In the genomic region with DNA sequence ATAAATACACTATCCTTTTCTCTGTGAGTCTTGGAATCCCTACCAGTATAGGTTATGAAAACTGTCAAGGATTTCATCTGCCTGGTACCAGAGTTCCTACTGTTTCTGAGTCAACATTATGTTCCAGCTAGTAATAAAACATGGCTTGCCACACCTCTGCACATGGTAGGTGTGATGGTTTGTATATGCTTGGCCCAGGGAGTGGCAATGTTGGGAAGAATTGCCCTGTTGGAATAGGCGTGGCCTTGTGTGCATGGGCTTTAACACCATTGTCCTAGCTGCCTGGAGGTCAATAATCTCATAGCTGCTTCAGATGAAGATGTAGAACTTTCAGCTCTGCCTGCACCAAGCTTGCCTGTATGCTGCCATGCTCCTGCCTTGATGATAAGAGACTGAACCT, we compare ENCODE assay signal across 33 mouse cellular contexts.
"Had no signal": no experiment of that assay in that cellular context is flagged by ENCODE, and none has a peak within 500 bp of the region (broad histone marks: within the 10 kb centered on the region; RNA-seq: fewer than 3 reads in every experiment).

No protein-coding gene starts in this region.

- DNase-seq: heart, postnatal 10 days; heart, postnatal 14 days; heart, postnatal 36 days; heart, postnatal 4 days; kidney, adult 11 months; kidney, adult 18-20 months; kidney, adult 2 months; kidney, adult 8-10 months; kidney, adult 9 months; kidney, postnatal 10 days; kidney, postnatal 14 days; kidney, postnatal 25 days; kidney, postnatal 36 days; kidney, postnatal 4 days; layer of hippocampus, adult 9-11 months; layer of hippocampus, postnatal 36 days had no signal

- H3K4me2 ChIP-seq: heart, embryonic 11.5 days; heart, embryonic 12.5 days; heart, embryonic 13.5 days; heart, embryonic 15.5 days; hindbrain, embryonic 12.5 days; hindbrain, embryonic 13.5 days; hindbrain, embryonic 14.5 days; hindbrain, embryonic 15.5 days; kidney, embryonic 15.5 days had no signal

- ATAC-seq: hindbrain, embryonic 16.5 days; hindbrain, postnatal 0 days; inflammation-experienced regulatory T-cells, adult 6 months had no signal

- H3K27ac ChIP-seq: heart, embryonic 10.5 days; heart, embryonic 13.5 days; heart, embryonic 15.5 days; hindbrain, embryonic 10.5 days; hindbrain, embryonic 12.5 days; hindbrain, embryonic 13.5 days; hindbrain, embryonic 14.5 days; hindbrain, embryonic 15.5 days; hindbrain, postnatal 0 days; kidney, embryonic 15.5 days; kidney, postnatal 0 days; layer of hippocampus, adult 2 months; left cerebral cortex, adult 2 months had no signal

- H3K4me3 ChIP-seq: heart, embryonic 10.5 days; heart, embryonic 12.5 days; heart, embryonic 13.5 days; heart, embryonic 15.5 days; hindbrain, embryonic 10.5 days; hindbrain, embryonic 12.5 days; hindbrain, embryonic 13.5 days; hindbrain, embryonic 15.5 days; kidney, embryonic 15.5 days; layer of hippocampus, adult 2 months; left cerebral cortex, adult 2 months had no signal

- H3K36me3 ChIP-seq: heart, embryonic 10.5 days; heart, embryonic 12.5 days; heart, embryonic 13.5 days; heart, embryonic 15.5 days; hindbrain, embryonic 10.5 days; hindbrain, embryonic 12.5 days; hindbrain, embryonic 13.5 days; hindbrain, embryonic 15.5 days; kidney, embryonic 15.5 days had no signal

- H3K9me3 ChIP-seq: heart, embryonic 10.5 days; heart, embryonic 12.5 days; heart, embryonic 13.5 days; heart, embryonic 15.5 days; hindbrain, embryonic 10.5 days; hindbrain, embryonic 12.5 days; hindbrain, embryonic 13.5 days; hindbrain, embryonic 15.5 days; kidney, embryonic 15.5 days had no signal

- H3K27me3 ChIP-seq: heart, embryonic 12.5 days; heart, embryonic 13.5 days; heart, embryonic 15.5 days; hindbrain, embryonic 12.5 days; hindbrain, embryonic 13.5 days; hindbrain, embryonic 15.5 days; kidney, embryonic 15.5 days had no signal

- H3K4me1 ChIP-seq: heart, embryonic 10.5 days; heart, embryonic 12.5 days; heart, embryonic 13.5 days; heart, embryonic 15.5 days; hindbrain, embryonic 10.5 days; hindbrain, embryonic 12.5 days; hindbrain, embryonic 13.5 days; hindbrain, embryonic 15.5 days; kidney, embryonic 15.5 days had no signal

- H3K9ac ChIP-seq: heart, embryonic 12.5 days; heart, embryonic 13.5 days; heart, embryonic 15.5 days; hindbrain, embryonic 12.5 days; hindbrain, embryonic 13.5 days; hindbrain, embryonic 14.5 days; hindbrain, embryonic 15.5 days; kidney, embryonic 15.5 days had no signal
